Mouse (Mus musculus) urinary bladder, postnatal 14 days (tissue): ENCODE data around the gene B3galt1.

Experiments
- DNase-seq: peaks from one replicate; pipeline ENCODE4 v3.0.0; 2021; ENCODE audit warnings: low spot score

The B3galt1 gene

DNA sequence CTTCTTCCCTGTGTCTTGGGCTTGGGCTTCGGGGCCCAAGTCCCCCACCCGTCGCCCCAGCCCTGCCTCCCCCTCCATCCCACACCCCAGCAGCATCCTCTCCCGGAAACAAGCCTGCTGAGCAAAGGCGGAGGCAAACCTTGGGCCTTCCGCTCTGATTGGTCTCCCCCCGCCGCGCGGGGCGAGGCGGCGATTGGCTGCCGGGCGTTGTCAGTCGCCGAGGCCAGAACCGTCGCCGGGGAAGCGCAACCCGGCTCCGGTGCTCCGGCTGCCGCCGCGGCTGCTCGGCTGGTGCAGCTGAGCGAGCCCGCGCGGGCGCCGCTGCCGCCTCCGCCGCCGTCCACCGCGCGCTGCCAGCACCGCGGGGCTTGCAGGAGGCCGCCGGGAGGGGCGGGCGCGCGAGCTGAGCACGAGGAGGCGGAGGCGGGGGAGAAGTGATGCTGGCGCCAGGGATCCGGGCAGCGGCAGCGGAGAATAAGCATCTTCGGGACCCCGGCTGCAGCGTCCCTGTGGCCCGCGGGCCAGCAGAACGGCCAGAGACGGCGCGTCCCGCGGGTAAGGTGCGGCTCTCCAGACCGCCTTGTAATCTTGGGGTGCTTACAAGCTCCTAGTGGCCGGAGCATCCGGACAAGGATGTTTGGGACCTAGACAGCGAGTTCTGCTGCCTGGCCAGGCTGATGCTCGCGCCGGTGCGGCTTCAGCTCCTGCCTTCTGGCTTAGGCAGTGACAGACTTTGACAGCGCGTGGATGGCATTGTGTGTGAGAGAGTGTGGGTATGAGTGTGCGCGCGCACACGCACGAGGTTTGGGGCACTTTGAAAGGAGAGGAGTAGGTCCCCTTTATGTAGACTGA lies at the start of gene B3galt1:
B3galt1 (plus strand) TSS at position 392 of the 852 bp plus-strand sequence.
- DNase-seq, result peak; percentile 78

DNA sequence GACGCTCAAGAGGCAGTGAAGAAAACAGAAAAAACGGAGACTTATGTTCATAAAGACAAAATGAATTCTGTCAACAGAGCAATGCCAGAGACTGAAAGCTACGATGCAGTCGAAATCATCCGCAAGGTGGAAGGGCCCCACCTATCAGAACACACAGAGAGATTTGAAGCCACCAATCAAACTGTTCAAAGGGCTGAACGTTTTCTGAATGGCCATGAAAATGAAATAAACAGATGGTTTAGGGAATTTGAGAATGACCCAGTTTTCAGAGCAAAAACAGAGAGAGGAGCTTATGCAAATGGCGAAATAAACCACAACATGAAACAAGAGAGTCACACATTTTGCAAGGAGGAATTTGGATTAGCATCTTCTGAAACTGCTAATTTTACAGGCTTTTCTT lies 49.3 kb upstream of the B3galt1 start:
- DNase-seq, result no peak

DNA sequence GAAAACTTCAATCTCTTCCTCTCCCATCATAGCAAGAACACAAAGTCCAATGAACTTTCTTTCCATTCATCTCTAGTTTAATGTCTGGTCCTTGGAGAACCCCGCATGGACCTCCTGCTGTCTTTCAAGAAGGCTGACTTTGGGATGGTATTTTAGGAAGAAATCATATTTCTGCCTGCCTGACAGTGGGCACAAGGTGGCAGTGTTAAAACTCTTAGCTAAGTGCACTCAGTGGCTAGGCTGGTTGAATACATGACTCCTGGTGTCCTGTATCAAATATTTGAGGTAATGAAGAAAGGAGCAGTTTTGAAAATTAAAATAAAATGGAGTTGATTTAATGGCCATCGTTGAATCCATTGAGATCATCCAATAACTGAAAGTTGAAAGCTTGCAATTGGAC lies 30.3 kb upstream of the B3galt1 start:
- DNase-seq, result no peak

DNA sequence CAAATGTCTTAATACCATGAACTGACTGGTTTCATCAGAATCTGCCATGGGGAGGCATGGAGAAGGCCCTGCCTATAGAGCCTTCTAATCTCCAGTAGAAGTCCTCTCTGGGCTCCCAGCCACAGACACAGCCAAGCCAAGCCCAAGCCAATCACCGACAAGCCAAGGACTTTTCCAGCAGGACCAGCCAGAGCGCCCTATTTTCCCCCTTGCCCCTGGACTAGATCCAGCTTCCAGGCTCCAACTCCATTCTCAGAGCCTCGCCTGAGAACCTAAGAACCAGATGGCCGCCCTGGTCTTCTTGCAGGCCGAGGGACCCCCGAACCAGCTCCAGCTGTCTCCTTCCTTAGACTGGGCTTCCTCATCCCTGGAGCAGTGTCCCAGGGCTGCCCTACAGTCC lies 26.2 kb upstream of the B3galt1 start:
- no peak for DNase-seq

DNA sequence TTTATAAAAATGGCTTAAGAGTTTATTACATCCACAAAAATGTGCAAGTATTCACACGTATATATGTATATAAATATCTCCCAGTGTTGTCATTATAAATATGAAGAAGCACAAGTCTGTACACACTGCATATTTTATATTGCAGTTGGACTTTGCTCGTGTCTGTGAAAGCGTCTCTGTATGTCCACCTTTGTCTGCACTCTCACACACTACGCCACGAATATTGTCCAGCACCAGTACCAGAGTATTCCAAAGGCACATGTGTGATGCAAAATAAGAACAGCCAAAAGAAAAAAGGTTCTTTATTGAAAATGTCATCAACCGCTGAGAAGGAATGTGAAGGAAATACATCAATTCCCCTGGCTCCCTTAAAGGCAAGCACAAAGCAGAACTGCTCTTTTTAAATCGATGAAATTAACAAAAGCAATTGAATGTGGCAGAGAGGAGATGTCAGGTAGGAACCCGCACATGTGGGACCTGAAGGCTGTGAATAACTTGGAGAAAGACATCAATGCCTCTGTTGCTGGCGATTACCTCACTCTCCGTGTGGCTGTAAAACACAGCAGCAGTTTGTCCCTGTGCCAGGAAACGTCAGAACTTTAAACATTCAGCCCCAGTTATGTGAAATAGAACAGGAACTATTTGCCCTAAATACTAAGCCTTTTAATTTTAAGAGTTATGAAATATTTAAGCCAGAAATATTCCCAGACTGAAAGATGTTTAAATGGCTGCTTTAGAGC lies 23.5 kb upstream of the B3galt1 start:
- DNase-seq, result no peak

DNA sequence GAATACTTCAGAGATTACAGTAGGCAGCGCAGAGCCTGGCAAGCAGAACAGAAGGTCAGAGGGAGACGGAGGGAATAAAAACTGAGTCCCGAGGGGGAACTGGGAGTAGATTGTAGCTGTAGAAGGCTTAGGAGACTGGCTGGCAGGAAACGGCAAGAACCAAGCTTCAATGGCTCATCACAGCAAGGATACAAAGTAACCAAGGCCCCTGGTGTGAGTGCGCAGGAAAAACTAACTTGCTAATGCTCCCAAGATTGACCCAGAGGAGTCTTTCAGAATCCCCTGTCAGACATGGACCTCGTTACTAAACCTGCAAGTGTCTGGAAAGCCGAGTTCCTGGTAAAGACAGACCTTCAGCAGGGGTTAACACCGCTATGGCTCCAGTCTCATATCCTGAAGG lies 21.2 kb upstream of the B3galt1 start:
- no peak for DNase-seq

DNA sequence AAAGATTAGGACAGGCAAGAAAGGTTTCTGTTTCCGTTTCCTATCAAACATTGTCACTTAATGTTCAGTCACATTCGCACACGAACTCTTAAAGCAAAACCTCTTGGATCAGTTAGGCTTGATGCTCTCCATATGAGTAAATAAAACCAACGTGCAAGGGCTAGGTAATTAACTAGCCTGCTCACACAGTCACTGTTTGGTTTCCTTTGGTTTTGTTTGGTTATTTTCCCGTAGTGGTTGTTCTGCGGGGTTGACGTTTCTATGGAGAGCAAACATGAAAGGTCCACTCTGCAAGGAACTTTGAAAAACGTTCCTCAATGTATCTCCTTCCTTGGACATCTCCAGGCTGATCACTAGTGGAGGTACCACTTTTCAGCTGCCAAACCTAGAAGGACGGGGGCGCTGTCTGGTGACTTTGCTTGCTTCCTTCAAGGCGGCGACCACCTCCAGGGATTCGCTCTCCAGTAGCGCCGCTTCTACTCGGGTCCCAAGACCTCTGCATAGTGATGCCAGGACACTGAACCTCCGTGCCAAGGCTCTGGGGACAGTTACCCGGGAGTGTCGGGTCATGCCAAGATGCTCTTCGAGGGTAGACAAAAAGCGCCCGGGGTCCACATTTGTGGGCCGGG lies 706 bp upstream of the B3galt1 start:
- DNase-seq, result peak; percentile 14

DNA sequence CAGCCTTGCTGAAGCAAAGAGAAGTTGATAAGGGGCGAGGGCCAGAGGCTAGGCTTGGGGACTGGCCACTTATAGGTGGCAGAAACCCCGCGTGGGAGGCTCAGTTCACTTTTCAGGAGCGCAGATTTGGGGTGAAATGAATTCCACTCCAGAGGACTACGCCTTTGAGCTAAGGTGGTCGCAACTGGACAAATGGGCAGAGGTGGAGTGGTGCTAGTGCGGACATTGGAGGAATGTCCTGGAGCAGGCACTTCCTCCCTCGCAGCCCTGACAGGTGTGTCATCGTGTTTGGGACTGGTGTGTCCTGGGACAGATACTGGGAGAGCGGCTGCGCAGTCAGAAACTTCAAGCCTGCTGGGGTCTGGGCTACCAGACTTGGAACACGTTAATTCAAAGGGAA lies 895 bp downstream of the B3galt1 start:
- no peak for DNase-seq

DNA sequence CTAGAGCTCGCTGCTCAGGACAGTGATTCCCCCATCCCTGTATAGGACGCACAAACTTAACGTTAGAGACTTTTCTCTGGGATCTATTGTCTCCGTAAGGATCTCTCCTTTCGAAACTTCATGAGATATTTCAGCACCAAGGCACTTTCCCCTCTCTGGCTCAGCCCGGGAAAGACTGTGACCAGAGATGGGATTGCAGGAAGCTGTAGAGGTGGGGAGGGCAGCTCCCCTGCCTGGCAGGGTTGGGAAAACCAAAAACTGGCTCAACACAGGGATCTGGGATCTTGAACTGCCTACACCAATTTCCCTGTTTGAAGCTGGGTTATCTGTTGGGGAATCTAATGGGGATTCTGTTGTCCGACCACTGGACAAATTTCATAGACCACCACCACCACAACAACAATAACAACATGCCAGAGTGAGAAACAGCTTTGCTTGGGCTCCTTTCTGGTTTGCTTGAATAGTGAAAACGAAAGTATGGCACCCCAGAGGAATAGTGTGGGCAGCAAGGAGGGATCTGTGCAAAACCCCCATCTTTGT lies 1.5 kb downstream of the B3galt1 start:
- DNase-seq, result no peak

DNA sequence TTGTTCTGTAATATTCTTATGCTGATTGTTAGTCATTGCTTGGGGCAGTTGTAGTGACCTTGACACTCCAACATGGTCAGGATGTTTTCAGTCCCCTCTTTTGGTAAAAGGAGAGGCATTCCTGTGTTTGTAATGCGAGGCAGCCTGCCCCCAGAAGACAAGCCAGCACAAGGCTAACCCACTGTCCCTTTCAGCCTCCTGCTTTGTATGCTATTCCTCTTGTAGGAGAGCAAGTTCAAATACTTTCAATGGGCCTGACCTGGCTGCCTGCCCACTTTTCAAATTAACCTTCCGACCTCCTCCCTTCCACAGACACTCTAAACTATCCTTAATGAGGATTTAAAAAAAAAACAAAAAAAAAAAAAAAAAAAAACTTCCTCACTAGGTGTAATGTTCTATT lies 11.0 kb downstream of the B3galt1 start:
- no peak for DNase-seq

DNA sequence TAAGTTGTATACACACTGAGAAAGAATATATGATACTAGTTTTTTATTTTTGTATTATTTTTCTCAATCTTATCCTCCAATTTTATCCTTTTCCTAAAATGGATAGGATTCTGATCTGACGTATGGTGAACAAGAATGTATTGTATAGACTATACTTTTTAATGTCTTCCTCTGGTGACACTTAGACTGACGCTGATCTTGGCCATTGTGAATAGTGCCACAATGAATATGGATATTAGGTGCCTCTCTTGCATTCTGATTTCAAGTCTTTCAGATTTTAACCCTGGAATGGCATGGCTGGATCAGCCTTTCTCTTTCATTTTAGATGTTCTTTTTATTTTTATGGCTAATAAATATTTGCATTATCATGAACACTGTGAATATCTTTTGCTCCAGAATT lies 17.4 kb downstream of the B3galt1 start:
- DNase-seq, result no peak

DNA sequence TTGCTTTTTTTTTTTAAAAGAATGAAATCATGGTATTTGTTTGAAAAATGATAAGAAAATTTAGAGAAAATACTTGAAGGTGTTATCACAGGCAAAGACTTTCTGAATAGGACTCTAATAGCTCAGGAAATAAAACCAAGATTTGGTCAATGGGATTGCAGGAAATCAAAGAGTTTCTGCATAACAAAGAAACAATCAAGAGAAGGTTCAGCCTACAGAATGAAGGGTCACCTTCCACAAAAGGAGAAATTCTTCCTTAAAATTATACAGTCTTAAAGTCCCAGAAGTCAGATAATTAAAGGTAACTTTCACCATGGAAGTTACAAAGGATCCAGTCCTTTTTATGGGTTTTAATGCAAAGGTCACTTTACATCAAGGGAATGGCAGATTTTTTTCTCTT lies 24.7 kb downstream of the B3galt1 start:
- no peak for DNase-seq

DNA sequence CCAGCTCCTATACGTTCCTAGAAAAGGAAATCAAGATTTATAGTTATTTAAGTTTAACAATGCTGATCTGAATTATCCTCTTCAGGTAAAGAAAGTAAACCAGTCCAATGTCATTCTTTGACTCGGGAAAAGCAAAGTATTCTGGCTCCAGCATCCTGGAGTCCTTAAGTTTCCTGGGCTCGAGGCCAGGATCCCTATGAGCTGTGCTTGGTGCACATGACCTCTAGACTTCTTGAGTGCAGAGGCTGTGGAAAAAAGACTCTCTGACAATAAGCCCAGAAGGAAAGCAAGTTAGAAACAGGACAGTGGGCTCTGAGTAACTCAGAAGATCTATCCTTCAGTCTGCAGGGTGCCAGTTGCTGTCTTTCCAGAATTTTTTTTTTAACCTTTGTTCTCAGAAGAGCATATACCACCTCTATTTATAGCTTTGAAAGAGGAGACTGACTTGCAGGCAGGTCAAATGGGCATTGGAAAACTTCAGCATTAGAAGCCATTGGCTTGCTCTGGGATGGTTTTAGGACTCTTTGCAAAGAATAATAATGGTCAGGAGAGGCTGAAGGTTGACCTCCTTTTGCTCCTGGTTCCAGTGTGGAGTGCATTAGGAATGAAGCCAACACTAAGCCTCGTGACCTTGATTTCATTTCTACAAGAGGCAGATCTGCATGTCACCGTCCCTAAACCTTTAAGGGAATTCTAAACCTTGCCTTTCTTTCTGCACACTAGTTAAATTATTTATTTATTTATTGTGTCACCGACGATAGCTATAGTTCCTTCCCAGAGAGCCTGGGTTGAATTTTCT lies 26.4 kb downstream of the B3galt1 start:
- no peak for DNase-seq

DNA sequence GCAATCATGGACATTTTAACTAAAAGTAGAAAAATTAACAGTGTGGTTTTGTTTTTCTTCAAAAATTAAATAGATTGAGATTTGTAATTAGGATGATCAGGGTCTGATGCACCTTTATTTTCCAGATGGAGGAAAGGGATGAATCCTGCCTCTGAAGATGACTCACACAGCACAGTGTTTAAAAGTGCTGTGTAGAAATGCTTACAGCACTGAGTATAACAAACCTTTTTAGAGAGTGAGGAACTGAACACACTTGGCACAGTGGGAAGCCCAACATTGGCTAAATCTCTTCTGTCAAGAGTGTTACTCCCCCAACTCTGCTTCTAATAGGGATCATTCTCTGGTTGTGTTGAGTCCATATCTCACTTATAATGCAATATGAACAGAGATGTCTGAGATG lies 57.2 kb downstream of the B3galt1 start:
- no peak for DNase-seq

DNA sequence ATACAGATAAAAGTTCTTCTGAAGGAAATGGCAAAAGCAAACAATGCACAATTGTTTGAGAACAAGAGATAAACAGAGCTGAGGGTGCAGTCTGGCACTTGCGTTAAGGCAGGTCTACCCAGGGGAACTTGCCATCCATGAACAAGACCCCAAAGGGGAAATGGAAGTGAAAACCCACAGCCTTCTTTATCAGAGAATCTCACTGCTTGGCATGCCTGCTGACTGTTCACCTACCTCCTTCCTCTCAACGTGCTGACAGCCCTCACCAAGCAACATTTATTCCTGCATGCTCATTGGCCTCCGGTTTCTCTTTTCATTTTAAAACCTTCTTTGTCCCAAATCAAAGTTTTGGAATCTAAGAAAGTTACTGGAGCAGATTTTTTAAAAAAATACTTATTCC lies 62.0 kb downstream of the B3galt1 start:
- DNase-seq, result no peak

DNA sequence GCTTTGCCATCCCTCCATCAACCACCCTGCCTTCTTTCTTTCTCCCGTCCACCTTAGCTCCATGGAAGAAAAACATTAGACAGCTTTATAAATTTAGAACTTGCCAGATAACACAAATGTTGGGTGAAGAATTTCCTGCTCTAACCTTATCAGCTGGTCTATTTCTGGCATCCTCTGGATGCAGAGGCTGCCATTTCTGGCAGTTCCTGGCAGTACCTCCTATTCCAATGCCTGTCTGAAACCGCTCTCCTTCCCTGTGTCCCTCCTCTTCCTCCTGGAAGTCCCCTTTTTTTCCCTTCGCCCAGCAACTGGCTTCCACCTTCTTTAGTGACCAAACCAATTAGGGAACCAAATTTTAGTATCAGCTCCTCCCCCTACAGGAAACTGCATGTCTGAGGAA lies 62.6 kb downstream of the B3galt1 start:
- DNase-seq, result no peak

DNA sequence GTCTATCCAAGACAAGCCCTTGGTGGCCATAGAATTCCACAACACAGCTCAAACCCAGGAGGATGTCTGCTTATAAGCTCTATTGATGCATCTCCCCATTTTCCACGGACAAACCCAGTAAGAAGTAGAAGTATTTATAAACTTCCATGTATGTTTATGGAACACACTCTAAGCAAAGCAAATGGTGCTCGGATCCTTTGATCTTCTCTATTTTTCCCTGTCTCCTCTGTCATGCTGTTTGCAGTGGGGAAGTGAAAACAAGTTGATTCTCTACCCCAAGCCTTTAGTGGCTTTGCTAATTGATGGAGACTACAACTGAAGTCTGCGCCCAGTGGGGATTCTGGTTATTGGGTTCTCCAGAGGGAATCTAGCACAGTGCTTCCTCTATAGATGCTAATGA lies 89.2 kb downstream of the B3galt1 start:
- no peak for DNase-seq

DNA sequence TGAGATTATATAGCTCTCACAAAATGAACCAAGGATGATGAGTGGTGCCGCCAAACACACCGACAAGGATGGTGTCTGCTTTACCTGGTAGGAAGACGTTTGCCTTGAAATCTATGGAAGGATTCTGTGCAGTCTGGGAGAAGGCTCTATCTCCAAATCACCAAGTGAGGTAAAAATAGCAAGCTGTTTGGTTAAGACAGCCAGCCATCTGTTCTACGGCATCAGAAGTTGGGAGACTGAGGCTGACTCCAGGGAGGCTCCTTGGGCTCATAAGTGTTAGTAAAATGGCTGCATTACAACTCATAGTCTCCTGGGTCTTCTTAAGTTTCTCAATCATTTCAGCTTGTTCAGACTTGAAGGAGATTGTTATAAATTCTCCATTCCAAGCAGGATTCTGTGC lies 91.7 kb downstream of the B3galt1 start:
- DNase-seq, result no peak

DNA sequence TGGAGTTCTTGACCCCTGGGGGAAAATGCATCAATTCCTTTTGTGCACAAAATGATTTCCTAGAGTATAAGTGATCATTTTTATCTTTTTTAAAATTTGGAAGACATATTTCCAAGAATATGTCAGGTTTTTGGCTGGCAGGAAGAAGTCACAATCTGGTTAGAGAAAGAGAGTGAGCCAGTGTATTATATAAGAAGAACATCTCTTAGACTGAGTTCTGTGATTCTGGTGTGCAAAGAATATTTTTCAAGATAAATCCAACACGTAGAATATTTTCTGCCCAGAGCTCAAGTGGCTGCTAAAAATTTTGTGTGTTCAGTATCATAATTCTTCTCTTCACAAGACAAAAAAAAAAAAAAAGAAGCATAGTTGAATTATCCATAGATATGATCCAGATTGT lies 92.4 kb downstream of the B3galt1 start:
- no peak for DNase-seq

DNA sequence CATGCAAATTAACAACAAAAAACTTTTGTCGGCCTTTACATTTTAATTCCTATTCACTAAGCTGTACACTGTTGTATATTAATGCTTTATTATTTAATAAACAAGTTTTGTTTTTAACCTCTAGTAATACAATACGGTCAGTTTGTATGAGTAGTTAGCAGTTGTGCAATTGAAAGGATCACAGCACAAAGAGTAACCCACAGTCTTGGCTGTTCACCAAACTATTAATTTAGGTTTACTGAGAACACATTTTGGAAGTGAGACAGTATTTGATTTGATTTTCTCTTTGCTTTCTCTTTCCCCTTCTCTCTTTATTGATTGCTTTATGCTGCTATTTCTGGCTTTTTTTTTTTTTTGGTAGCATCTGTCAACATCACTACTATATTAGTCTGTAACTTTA lies 106.0 kb downstream of the B3galt1 start:
- DNase-seq, result no peak

DNA sequence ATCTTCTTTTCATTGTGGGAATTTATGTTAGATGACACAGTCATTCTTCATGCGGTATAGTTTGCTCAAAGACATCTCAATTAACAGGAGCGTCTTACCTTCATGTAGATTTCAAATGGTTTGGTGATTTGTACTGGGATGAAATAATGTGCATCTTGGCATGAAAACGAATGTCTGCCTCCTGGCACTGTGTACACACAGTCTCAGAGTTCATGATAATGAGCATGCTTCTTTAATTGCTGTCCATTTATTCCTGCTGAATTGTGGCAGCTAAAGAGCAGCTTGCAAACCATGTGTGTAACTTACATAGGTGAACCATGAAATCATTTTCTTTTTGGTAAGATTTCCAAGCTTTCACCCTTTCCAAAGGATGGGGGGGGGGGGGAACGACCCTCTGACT lies 112.0 kb downstream of the B3galt1 start:
- no peak for DNase-seq

DNA sequence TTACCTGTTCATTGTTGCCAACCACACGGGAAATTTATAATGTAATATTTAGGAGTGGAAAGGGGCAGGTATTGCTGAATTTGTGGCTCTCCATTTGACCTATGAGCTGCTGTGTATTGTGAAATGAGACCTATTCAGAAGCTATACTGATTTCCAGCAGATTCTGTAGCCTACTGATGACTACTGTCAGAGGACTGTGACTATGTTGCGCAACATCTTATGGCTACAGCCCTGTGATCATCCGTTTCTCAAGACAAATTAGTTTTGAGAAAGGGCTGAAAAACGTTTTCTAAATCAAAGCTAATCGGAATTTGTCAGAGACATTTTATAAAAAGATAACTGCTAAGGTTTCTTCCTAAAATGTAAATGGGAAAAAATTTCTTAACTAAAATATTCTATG lies 158.6 kb downstream of the B3galt1 start:
- DNase-seq, result no peak
